In the genomic region with DNA sequence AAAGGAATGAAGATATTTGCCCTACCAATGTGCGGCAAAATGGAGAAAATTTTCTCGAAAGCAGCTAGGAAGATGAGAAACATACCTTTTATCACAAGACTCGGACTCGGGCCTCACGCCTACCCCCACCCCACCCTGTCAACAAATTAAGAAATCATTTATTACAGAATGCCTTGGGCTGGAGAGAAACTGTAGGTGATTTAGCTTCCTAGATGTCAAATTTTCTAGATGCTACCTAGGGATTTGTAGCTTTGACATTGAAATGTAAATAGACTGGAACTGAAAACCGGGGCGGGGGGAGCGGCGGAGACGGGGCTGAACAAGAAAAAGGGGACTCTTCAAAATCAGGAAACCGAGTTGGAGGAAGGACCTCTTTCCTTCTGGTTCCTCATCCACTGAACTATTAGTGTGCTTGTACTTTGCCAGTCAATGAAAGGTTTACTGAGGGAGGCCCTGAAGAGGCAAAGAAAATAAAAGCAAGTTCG, we compare ENCODE assay signal across 8 mouse cellular contexts. TPM values are rescaled to one million over a fixed set of nuclear protein-coding genes. Genes with fewer than 3 reads are reported as not detected.
DNase-seq lines count a peak whose midpoint lies in the region; ATAC-seq and TF ChIP-seq lines count a peak whose summit lies in the region.

No protein-coding gene starts in this region.

- DNase-seq in adrenal gland, postnatal 36 days, result peak; percentile 1 to 4
- no peak for DNase-seq in adrenal gland, postnatal 25 days
- peak; percentile 4 for DNase-seq in lung, adult 2 months
- no peak for DNase-seq in lung, postnatal 25 days (ENCODE audit: low spot score)
- DNase-seq in liver, embryonic 11.5 days (ENCODE audit: low spot score), result no peak
- no peak for DNase-seq in Muller cell, postnatal 12 days (ENCODE audit: inconsistent ontology term)

- peak overlapping the region in 1 of 2 experiments; percentile 37; a peak in 1 of 4 replicates for H3K27ac ChIP-seq in heart, embryonic 14.5 days (replicated peaks in 1 of 2; ENCODE audit: control insufficient read depth in 1 of 2, insufficient read depth in 1 of 2, low read depth in 2 of 2, low read length in 2 of 2)
- H3K27ac ChIP-seq in liver, embryonic 11.5 days (ENCODE audit: low read depth, low read length), result no peak overlapping the region
- no peak overlapping the region for H3K27ac ChIP-seq in neural tube, embryonic 12.5 days

- H3K9me3 ChIP-seq in heart, embryonic 14.5 days (ENCODE audit: control insufficient read depth, low read length), result no peaks in the 10 kb centered on the region
- no peaks in the 10 kb centered on the region for H3K9me3 ChIP-seq in liver, embryonic 11.5 days (ENCODE audit: control insufficient read depth, low read length)
- no peaks in the 10 kb centered on the region for H3K9me3 ChIP-seq in neural tube, embryonic 12.5 days

- WGBS in lung, adult 2 months, result 26% methylated on average over 12 of the region's 12 CpGs
- WGBS in heart, embryonic 14.5 days, result 30% methylated on average over 12 of the region's 12 CpGs
- WGBS in liver, embryonic 11.5 days, result 11% methylated on average over 12 of the region's 12 CpGs
- 23% methylated on average over 12 of the region's 12 CpGs for WGBS in neural tube, embryonic 12.5 days

- H3K4me1 ChIP-seq in lung, adult 2 months (ENCODE audit: control insufficient read depth, insufficient read depth, low read length), result no peaks in the 10 kb centered on the region
- no peaks in the 10 kb centered on the region for H3K4me1 ChIP-seq in heart, embryonic 14.5 days (ENCODE audit: control insufficient read depth in 2 of 2, insufficient read depth in 2 of 2, low read length in 2 of 2)
- no peaks in the 10 kb centered on the region for H3K4me1 ChIP-seq in liver, embryonic 11.5 days (replicated peaks; ENCODE audit: control insufficient read depth, insufficient read depth, low read length)
- no peaks in the 10 kb centered on the region for H3K4me1 ChIP-seq in neural tube, embryonic 12.5 days

- ATAC-seq in heart, embryonic 14.5 days (ENCODE audit: insufficient number of reproducible peaks, insufficient read depth, low FRiP score, low read depth), result no peak
- ATAC-seq in liver, embryonic 11.5 days (replicated peaks; ENCODE audit: low FRiP score), result peak; percentile 58
- ATAC-seq in neural tube, embryonic 12.5 days (ENCODE audit: low FRiP score, low read depth), result peak; percentile 77

- H3K4me2 ChIP-seq in heart, embryonic 14.5 days (ENCODE audit: low read length), result peak overlapping the region; percentile 64
- peak overlapping the region; percentile 55 for H3K4me2 ChIP-seq in liver, embryonic 11.5 days
- H3K4me2 ChIP-seq in neural tube, embryonic 12.5 days (replicated peaks), result peak overlapping the region; percentile 50

- peak overlapping the region; percentile 74 for H3K4me3 ChIP-seq in lung, adult 2 months (replicated peaks; ENCODE audit: extremely low read depth, low read depth, low read length)
- peak overlapping the region; percentile 49 to 54 for H3K4me3 ChIP-seq in heart, embryonic 14.5 days (ENCODE audit: control insufficient read depth in 1 of 2, insufficient read depth in 1 of 2, low read depth in 1 of 2, low read length in 2 of 2)
- peak overlapping the region; percentile 49 for H3K4me3 ChIP-seq in liver, embryonic 11.5 days (ENCODE audit: low read depth, low read length)
- peak overlapping the region; percentile 35 for H3K4me3 ChIP-seq in neural tube, embryonic 12.5 days

- TF ChIP-seq POLR2A in lung, adult 2 months (IDR thresholded peaks at IDR 0.05; ENCODE audit: borderline replicate concordance, extremely low read depth, low read depth, low read length), result no peak

- peak overlapping the region; percentile 57 for H3K9ac ChIP-seq in heart, embryonic 14.5 days (ENCODE audit: low read length)
- peak overlapping the region; percentile 52; the same call in 1 of the 2 replicates for H3K9ac ChIP-seq in liver, embryonic 11.5 days (ENCODE audit: low read depth, low read length)
- H3K9ac ChIP-seq in neural tube, embryonic 12.5 days, result no peak overlapping the region

- no peaks in the 10 kb centered on the region for H3K27me3 ChIP-seq in heart, embryonic 14.5 days (ENCODE audit: control insufficient read depth, insufficient read depth, low read length)
- no peaks in the 10 kb centered on the region for H3K27me3 ChIP-seq in liver, embryonic 11.5 days (replicated peaks; ENCODE audit: control insufficient read depth, insufficient read depth, low read length)
- H3K27me3 ChIP-seq in neural tube, embryonic 12.5 days (replicated peaks), result no peaks in the 10 kb centered on the region

- TF ChIP-seq CTCF in lung, adult 2 months (IDR thresholded peaks at IDR 0.05; ENCODE audit: insufficient read depth, low read length), result no peak

- H3K36me3 ChIP-seq in heart, embryonic 14.5 days (ENCODE audit: control insufficient read depth, insufficient read depth, low read length), result no peaks in the 10 kb centered on the region
- H3K36me3 ChIP-seq in liver, embryonic 11.5 days (ENCODE audit: control insufficient read depth, insufficient read depth, low read length), result no peaks in the 10 kb centered on the region
- H3K36me3 ChIP-seq in neural tube, embryonic 12.5 days, result no peaks in the 10 kb centered on the region

RNA-seq across cellular contexts. Expression of a gene that starts 0.3 kb away (rescaled TPM):
- total RNA-seq in adrenal gland, postnatal 36 days (2021), result 1 to 10 TPM; 2.9 to 3.6 TPM
- 3.3 and 4.8 TPM in 2 replicates for total RNA-seq in adrenal gland, postnatal 25 days (2021)
- 1.2 and 2.7 TPM in 2 replicates for polyA plus RNA-seq in lung, adult 2 months (2012; rRNA removed)
- 8.2 and 8.9 TPM in 2 replicates for polyA plus RNA-seq in heart, embryonic 14.5 days (2014; fragmentation: Nextera tagmentation; extraction: Ambion mirVana)
- polyA plus RNA-seq in liver, embryonic 11.5 days (2014; fragmentation: Nextera tagmentation; extraction: Ambion mirVana), result 11.0 and 11.7 TPM in 2 replicates
- polyA plus RNA-seq in neural tube, embryonic 12.5 days (2016; fragmentation: Nextera tagmentation; extraction: Ambion mirVana), result 66.2 and 69.4 TPM in 2 replicates

RNA-seq across cellular contexts. Expression of a gene that starts 52.8 kb away (rescaled TPM):
- 1 to 10 TPM; 3.0 to 3.8 TPM for total RNA-seq in adrenal gland, postnatal 36 days (2021)
- total RNA-seq in adrenal gland, postnatal 25 days (2021), result 3.5 and 3.9 TPM in 2 replicates
- polyA plus RNA-seq in lung, adult 2 months (2012; rRNA removed), result 0.60 and 0.87 TPM in 2 replicates
- polyA plus RNA-seq in heart, embryonic 14.5 days (2014; fragmentation: Nextera tagmentation; extraction: Ambion mirVana), result 1.7 and 2.6 TPM in 2 replicates
- polyA plus RNA-seq in liver, embryonic 11.5 days (2014; fragmentation: Nextera tagmentation; extraction: Ambion mirVana), result 1.0 and 1.4 TPM in 2 replicates
- polyA plus RNA-seq in neural tube, embryonic 12.5 days (2016; fragmentation: Nextera tagmentation; extraction: Ambion mirVana), result 2.7 and 2.8 TPM in 2 replicates

Comparison
In these comparisons a context has a peak if more than half of its experiments do, and no peak if none do; other contexts are left out.
1. DNase-seq: peak in adrenal gland, postnatal 36 days (2 of 2) and lung, adult 2 months (single experiment); none in adrenal gland, postnatal 25 days (single experiment), lung, postnatal 25 days (single experiment), liver, embryonic 11.5 days (single experiment) and Muller cell, postnatal 12 days (single experiment).
2. Peak in every context shown above with its lines, with median percentiles within 50 percentile points of each other: H3K4me3 ChIP-seq and H3K4me2 ChIP-seq.